Mouse (Mus musculus) ES-Bruce4 (cell line): ENCODE measurements around the gene Phactr1. TPM values are rescaled to one million over a fixed set of nuclear protein-coding genes. Genes with fewer than 3 reads are reported as not detected.

ENCODE experiments used
- H3K27ac ChIP-seq: 2 replicates; pipeline ENCODE4 v1.5.1; 2012; ENCODE audit warnings: low read length, inconsistent platforms; ENCODE audit not compliant: insufficient read depth
- H3K27me3 ChIP-seq: 2 replicates; pipeline ENCODE4 v1.6.1; 2012; ENCODE audit warnings: mild to moderate bottlenecking, low read length, inconsistent platforms; ENCODE audit not compliant: control insufficient read depth, poor library complexity, insufficient read depth, severe bottlenecking
- H3K36me3 ChIP-seq: 2 replicates; pipeline ENCODE4 v1.6.1; 2012; ENCODE audit warnings: inconsistent platforms, mild to moderate bottlenecking, low read length, moderate library complexity; ENCODE audit not compliant: control insufficient read depth, poor library complexity, insufficient read depth, severe bottlenecking
- H3K4me1 ChIP-seq: one replicate; pipeline ENCODE4 v1.8.1; 2011; ENCODE audit warnings: low read length; ENCODE audit not compliant: control insufficient read depth, insufficient read depth
- H3K4me3 ChIP-seq: 2 replicates; pipeline ENCODE4 v1.5.1; 2011; ENCODE audit warnings: low read depth, mild to moderate bottlenecking, low read length
- H3K9ac ChIP-seq: 2 replicates; pipeline ENCODE4 v1.6.1; 2012; ENCODE audit warnings: low read depth, mild to moderate bottlenecking, inconsistent platforms; ENCODE audit not compliant: poor library complexity, severe bottlenecking
- H3K9me3 ChIP-seq: replicated peaks from 2 replicates; pipeline ENCODE4 v1.6.1; 2012; ENCODE audit warnings: mild to moderate bottlenecking, low read length, inconsistent platforms; ENCODE audit not compliant: control insufficient read depth, poor library complexity, insufficient read depth, severe bottlenecking
- CTCF ChIP-seq: IDR thresholded peaks from one replicate; pipeline ENCODE4 v1.8.1; 2011; ENCODE audit warnings: low read depth, low read length
- EP300 ChIP-seq: IDR thresholded peaks from 2 replicates; pipeline ENCODE4 v1.6.1; 2011; ENCODE audit warnings: low read depth, low read length; ENCODE audit not compliant: insufficient read depth
- POLR2A ChIP-seq: IDR thresholded peaks from one replicate; pipeline ENCODE4 v1.8.1; 2011; ENCODE audit warnings: low read length; ENCODE audit not compliant: insufficient read depth
- polyA plus RNA-seq: library from polyadenylated mRNA; stranded (reverse); fragments of >200 nt; gene quantifications from 2 replicates; pipeline ENCODE4 v1.2.4, GENCODE M21; 2011; ENCODE audit warnings: low read depth; ENCODE audit not compliant: missing spikeins, insufficient read depth, insufficient read length

Phactr1 gene
- polyA plus RNA-seq, 1 experiment = 0.96 TPM

DNA sequence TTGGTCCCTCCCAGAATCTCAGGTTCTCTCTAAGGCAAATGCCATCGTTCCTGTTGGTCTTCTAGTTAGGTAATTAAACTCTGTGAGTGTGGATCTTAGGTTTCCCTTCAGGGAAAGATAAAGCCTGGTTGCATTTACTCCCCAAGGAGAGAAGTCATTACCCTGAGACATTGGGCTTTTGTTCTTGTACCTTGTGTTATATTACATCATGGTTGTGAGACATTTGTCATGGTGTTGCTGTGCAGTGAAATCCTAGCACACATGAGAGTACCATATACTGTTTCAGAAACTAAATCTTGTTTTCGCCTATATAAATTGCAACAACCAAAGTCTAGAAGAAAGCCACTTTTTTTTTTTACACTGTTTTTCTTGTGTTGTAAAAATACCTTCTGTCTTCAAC lies 93.6 kb downstream of the Phactr1 start:
- no peak overlapping the region for H3K9ac ChIP-seq
- H3K27me3 ChIP-seq = no peaks in the 10 kb centered on the region; the same call in 1 of the 2 replicates
- H3K4me3 ChIP-seq = no peak overlapping the region
- H3K27ac ChIP-seq = no peak overlapping the region
- no peaks in the 10 kb centered on the region for H3K36me3 ChIP-seq
- no peaks in the 10 kb centered on the region for H3K4me1 ChIP-seq
- TF ChIP-seq POLR2A = no peak
- TF ChIP-seq EP300 = no peak
- no peak for TF ChIP-seq CTCF
- no peaks in the 10 kb centered on the region for H3K9me3 ChIP-seq

DNA sequence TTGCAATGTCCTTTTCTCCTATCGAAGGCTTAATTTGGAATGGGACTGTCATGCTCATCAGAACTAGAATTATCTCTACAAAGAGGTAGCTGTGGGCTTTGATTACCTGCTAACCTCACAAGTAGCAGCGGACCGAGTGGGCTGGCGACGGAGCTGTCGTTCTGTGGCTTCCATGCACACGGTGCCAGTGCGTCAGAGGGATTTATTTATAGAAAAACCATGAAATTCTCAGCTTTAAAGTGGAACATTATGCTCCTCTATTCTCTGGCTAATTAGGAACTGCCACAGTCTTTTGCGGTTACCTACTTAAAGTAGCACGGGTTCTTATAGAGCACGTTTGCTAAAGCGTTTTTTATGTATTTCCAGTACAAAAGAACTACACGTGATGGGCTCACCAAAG lies 101.7 kb downstream of the Phactr1 start:
- Histone ChIP-seq H3K4me3 (no peak overlapping the region), H3K9ac (no peak overlapping the region), H3K27me3 (no peaks in the 10 kb centered on the region), H3K27ac (no peak overlapping the region), H3K9me3 (no peaks in the 10 kb centered on the region), H3K36me3 (no peaks in the 10 kb centered on the region), H3K4me1 (no peaks in the 10 kb centered on the region)
- TF ChIP-seq POLR2A (no peak), CTCF (no peak), EP300 (no peak)

DNA sequence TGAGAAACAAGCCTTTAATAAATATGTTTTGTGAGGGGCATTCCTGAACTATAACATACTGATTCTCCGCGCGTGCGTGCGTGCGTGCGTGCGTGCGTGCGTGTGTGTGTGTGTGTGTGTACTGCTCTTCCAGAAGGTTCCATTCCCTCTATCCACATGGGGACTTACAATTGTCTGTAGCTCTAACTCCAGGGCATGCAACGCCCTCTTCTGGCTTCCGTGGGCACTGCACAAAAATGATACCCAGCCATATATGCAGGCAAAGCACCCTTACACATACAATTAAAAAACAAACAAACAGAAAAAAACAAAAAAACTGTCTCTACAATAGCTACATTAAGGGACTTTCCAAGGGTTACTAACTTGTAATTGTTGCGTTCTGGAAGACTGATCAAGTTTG lies 108.8 kb downstream of the Phactr1 start:
- H3K27ac ChIP-seq = no peak overlapping the region
- H3K27me3 ChIP-seq = no peaks in the 10 kb centered on the region; the same call in 1 of the 2 replicates
- no peaks in the 10 kb centered on the region for H3K4me1 ChIP-seq
- TF ChIP-seq CTCF (peak; percentile 54), POLR2A (no peak)
- H3K4me3 ChIP-seq = no peak overlapping the region
- no peak overlapping the region for H3K9ac ChIP-seq
- no peaks in the 10 kb centered on the region for H3K9me3 ChIP-seq
- H3K36me3 ChIP-seq = no peaks in the 10 kb centered on the region

- Histone ChIP-seq H3K4me1 (no peaks in the 10 kb centered on the region), H3K4me3 (no peak overlapping the region), H3K9me3 (no peaks in the 10 kb centered on the region), H3K9ac (no peak overlapping the region), H3K27me3 (no peaks in the 10 kb centered on the region; the same call in 1 of the 2 replicates), H3K27ac (no peak overlapping the region), H3K36me3 (no peaks in the 10 kb centered on the region)
- TF ChIP-seq CTCF (no peak), EP300 (no peak), POLR2A (no peak)
These were observed 111.9 kb downstream of the Phactr1 start for GRCm38 (mm10) chr13:42792279-42792678.

- no peaks in the 10 kb centered on the region for H3K9me3 ChIP-seq
- no peak for TF ChIP-seq EP300
- no peak for TF ChIP-seq CTCF
- peaks cover 4% of the 10 kb centered on the region for H3K4me1 ChIP-seq
- H3K27ac ChIP-seq = no peak overlapping the region
- no peaks in the 10 kb centered on the region for H3K36me3 ChIP-seq
- H3K9ac ChIP-seq = no peak overlapping the region
- H3K4me3 ChIP-seq = no peak overlapping the region
- no peaks in the 10 kb centered on the region for H3K27me3 ChIP-seq
These were observed 120.1 kb downstream of the Phactr1 start for GRCm38 (mm10) chr13:42800523-42800922.

DNA sequence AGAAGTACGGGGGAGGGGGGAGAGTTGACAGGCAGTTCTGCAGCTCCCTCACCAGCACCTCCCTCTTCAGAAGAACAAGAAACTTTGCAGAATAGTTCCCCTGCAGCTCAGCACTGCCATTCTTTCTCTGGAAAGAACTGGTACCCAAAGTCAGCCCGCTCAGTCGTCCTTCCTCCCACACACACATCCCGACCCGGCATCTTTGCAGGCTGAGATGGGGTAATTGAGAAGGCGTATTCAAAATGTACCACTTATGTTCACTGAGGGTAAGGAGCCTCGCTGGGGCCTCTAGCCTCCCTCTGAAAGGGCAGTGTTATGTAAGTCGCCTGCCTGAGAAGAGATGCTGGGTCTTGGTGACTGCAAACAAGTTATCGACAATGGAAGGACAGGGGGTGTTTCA lies 123.9 kb downstream of the Phactr1 start:
- Histone ChIP-seq H3K4me3 (no peak overlapping the region), H3K9me3 (no peaks in the 10 kb centered on the region), H3K4me1 (no peaks in the 10 kb centered on the region), H3K27me3 (no peaks in the 10 kb centered on the region; the same call in 1 of the 2 replicates), H3K36me3 (no peaks in the 10 kb centered on the region), H3K9ac (no peak overlapping the region), H3K27ac (no peak overlapping the region)
- TF ChIP-seq EP300 (no peak), POLR2A (no peak), CTCF (no peak)
